Mouse (Mus musculus) embryonic fibroblast, embryonic 13.5 days (primary cell): Measurements from ENCODE around the gene Lsamp.

Experiments
- CTCF ChIP-seq: IDR thresholded peaks from 2 replicates; pipeline ENCODE4 v1.5.1; 2011; ENCODE audit warnings: mild to moderate bottlenecking, control low read depth, low read length, moderate library complexity, borderline replicate concordance; ENCODE audit not compliant: insufficient read depth
- POLR2A ChIP-seq: IDR thresholded peaks from 2 replicates; pipeline ENCODE4 v1.6.1; 2011; ENCODE audit warnings: low read depth, mild to moderate bottlenecking, control low read depth, low read length, moderate library complexity

- TF ChIP-seq CTCF (no peak), POLR2A (no peak)
These were observed 961.7 kb downstream of the Lsamp start for GRCm38 (mm10) chr16:40945834-40946233.
